Mouse (Mus musculus) kidney, adult 2 months (tissue): Measurements from ENCODE around the gene Prokr1. TPM values are rescaled to one million over a fixed set of nuclear protein-coding genes. Genes with fewer than 3 reads are reported as not detected.
A peak's percentile ranks its signal among the peaks of the same experiment; 100 is the strongest.
"Not testable (repeated sequence)": the region's sequence is repeated elsewhere in the genome, so short reads cannot be mapped to it uniquely, and the experiment has no call there.

ENCODE experiments used
- DNase-seq: peaks from one replicate; pipeline ENCODE4 v3.0.0; 2021
- H3K27ac ChIP-seq: fragments of 200-500 bp; 2 replicates; pipeline ENCODE4 v1.5.1; 2012; ENCODE audit warnings: low read depth, low read length, control low read depth, inconsistent platforms; ENCODE audit not compliant: insufficient read depth
- H3K27me3 ChIP-seq: fragments of 200-500 bp; replicated peaks from 2 replicates; pipeline ENCODE4 v1.6.1; 2012; ENCODE audit warnings: mild to moderate bottlenecking, moderate library complexity, low read length, inconsistent platforms; ENCODE audit not compliant: control insufficient read depth, insufficient read depth
- H3K36me3 ChIP-seq: fragments of 200-500 bp; 2 replicates; pipeline ENCODE4 v1.6.1; 2012; ENCODE audit warnings: mild to moderate bottlenecking, moderate library complexity, low read length, inconsistent platforms; ENCODE audit not compliant: control insufficient read depth, insufficient read depth
- H3K4me1 ChIP-seq: fragments of 200-500 bp; 2 replicates; pipeline ENCODE4 v1.6.1; 2011; ENCODE audit warnings: low read length; ENCODE audit not compliant: control insufficient read depth, insufficient read depth
- H3K4me3 ChIP-seq: fragments of 200-500 bp; 2 replicates; pipeline ENCODE4 v1.5.1; 2011; ENCODE audit warnings: mild to moderate bottlenecking, low read depth, low read length, control low read depth; ENCODE audit not compliant: insufficient read depth
- CTCF ChIP-seq: fragments of 200-500 bp; conservative IDR thresholded peaks from 2 replicates; pipeline ENCODE4 v1.5.1; 2011; ENCODE audit warnings: low read depth, mild to moderate bottlenecking, control low read depth, low read length, moderate library complexity, mixed read lengths; ENCODE audit not compliant: insufficient read depth, insufficient read length
- POLR2A ChIP-seq: fragments of 200-500 bp; IDR thresholded peaks from one replicate; pipeline ENCODE4 v1.6.1; 2011; ENCODE audit warnings: low read depth, low read length, control low read depth
- WGBS: fragments of 180-500 bp; shearing (Covaris S2); methylation state at CpG from one replicate; pipeline ENCODE4 v1.1.7; 2018; 5-methylcytosine and 5-hydroxymethylcytosine counted together
- polyA plus RNA-seq: library from polyadenylated mRNA; depleted of rRNA; stranded (reverse); fragments of >200 nt; gene quantifications from 2 replicates; pipeline ENCODE4 v1.2.3, GENCODE M21; 2012

The Prokr1 gene
- polyA plus RNA-seq, 1 experiment, result 0.19 TPM

DNA sequence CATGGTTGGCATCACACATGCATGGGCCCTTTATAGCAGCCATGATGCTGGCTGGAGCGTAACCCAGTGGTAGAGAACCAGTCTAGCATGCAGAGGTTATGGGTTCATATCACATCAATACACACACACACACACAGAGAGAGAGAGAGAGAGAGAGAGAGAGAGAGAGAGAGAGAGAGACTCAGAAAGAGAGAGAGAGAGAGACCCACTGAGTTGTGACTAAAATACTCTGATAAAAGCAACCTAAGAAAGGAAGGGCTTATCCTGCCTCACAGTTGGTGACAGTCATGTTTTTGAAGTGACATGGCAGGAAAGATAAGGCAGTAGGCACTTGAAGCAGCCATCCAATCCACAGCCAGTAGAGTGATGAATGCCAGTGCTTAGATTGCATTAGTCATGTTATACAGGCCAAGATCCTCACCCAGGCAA lies 7.3 kb downstream of the Prokr1 start:
- no peaks in the 10 kb centered on the region for H3K4me1 ChIP-seq
- DNase-seq, result no peak
- TF ChIP-seq POLR2A (no peak), CTCF (no peak)
- no peaks in the 10 kb centered on the region for H3K36me3 ChIP-seq
- no peak overlapping the region for H3K27ac ChIP-seq
- no peaks in the 10 kb centered on the region for H3K27me3 ChIP-seq
- WGBS, result 92% methylated on average over 1 of the region's 1 CpGs
- no peak overlapping the region for H3K4me3 ChIP-seq

DNA sequence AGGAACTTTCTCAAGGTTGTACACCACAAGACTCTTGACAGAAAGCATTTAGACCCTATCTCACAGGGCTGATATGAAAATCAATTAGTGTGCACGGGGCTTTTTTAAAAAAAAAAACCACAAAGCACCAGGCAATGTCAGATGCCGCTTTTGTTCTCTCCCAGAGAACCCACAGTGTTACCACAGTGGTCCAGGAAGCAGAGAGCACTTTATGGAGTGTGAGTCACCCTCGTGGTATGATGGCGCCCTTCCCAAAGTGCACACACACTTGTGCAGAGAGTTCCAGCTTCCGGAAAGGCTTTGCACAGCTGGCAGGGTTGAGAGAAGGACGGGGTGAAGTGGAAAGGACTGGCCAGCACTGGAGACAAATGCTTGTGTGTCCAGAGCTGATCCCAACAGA lies 8.1 kb downstream of the Prokr1 start:
- H3K27me3 ChIP-seq, result no peaks in the 10 kb centered on the region
- no peaks in the 10 kb centered on the region for H3K4me1 ChIP-seq
- TF ChIP-seq POLR2A, result no peak
- no peak for TF ChIP-seq CTCF
- peak; percentile 9 for DNase-seq
- WGBS, result 53% methylated on average over 6 of the region's 6 CpGs
- no peaks in the 10 kb centered on the region for H3K36me3 ChIP-seq
- H3K4me3 ChIP-seq, result no peak overlapping the region
- H3K27ac ChIP-seq, result no peak overlapping the region

DNA sequence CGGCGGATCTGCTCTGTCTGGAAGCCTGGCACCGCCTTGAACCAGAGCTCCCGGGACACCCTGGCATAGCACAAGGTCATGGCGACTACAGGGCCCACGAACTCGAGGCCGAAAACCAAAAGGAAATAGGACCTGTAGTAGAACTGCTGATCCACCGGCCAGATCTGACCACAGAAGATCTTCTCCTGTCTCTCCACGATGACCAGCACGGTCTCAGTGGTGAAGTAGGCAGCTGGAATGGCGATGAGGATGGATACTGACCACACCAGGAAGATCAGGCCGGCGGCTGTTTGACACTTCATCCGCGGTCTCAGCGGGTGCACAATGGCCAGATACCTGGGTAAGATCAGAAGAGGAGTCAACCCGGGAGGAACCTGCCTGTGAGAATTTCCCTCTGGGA lies 9.0 kb downstream of the Prokr1 start:
- DNase-seq, result no peak
- no peak overlapping the region for H3K27ac ChIP-seq
- 94% methylated on average over 18 of the region's 18 CpGs for WGBS

DNA sequence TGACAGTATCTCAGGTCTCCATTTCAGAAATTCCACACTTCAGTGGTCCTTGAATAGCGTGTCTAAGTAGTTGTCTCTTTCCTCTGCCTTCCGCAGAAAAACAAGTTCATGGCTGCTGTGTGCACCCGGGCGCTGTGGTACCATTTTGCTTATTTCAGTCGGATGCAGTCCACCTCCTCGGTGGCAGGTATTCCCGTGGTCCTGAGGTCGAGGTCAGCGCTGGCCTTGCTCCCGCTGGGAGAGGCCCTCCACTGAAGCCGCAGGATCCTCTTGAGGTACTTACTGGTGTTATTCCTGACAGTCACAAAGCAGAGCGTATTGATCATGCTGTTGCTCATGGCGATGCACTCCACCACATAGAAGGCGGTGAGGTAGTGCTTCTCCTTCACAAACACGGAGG lies 9.5 kb downstream of the Prokr1 start:
- 75% methylated on average over 15 of the region's 15 CpGs for whole genome bisulfite sequencing
- TF ChIP-seq CTCF (no peak), POLR2A (no peak)
- no peak for DNase-seq
- H3K27ac ChIP-seq, result no peak overlapping the region
- no peak overlapping the region for H3K4me3 ChIP-seq
- H3K4me1 ChIP-seq, result no peaks in the 10 kb centered on the region
- no peaks in the 10 kb centered on the region for H3K36me3 ChIP-seq
- no peaks in the 10 kb centered on the region for H3K27me3 ChIP-seq

More for the DNA sequence above, 9.0 kb downstream of the Prokr1 start:
- no peaks in the 10 kb centered on the region for H3K36me3 ChIP-seq
- TF ChIP-seq POLR2A (no peak), CTCF (no peak)
- no peaks in the 10 kb centered on the region for H3K27me3 ChIP-seq
- H3K4me3 ChIP-seq, result no peak overlapping the region
- H3K4me1 ChIP-seq, result no peaks in the 10 kb centered on the region

DNA sequence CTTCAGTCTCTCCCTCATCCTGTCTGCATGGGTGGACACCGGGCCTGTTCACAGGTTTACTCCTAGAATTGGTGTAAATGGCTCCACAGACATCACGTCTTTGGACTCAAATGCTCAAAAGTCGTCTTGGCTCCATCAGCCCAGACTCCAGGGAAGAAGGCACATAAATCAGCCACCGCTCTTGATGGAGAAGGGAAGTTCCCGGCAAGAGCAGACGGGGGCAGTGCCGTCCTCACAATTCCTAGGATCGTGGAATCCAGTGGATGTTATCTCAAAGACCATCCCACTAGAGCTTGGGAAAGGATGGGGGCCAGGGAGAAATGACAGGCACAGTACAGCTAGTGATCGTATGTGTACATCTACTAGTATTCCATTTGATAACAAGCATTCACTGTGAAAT lies 12.3 kb downstream of the Prokr1 start:
- peak; percentile 49; the same call in 1 of the 2 replicates for TF ChIP-seq CTCF
- TF ChIP-seq POLR2A, result no peak
- Histone ChIP-seq H3K4me1 (no peaks in the 10 kb centered on the region), H3K36me3 (no peaks in the 10 kb centered on the region), H3K27me3 (no peaks in the 10 kb centered on the region), H3K4me3 (no peak overlapping the region), H3K27ac (no peak overlapping the region)
- WGBS, result 31% methylated on average over 9 of the region's 9 CpGs
- DNase-seq, result no peak

DNA sequence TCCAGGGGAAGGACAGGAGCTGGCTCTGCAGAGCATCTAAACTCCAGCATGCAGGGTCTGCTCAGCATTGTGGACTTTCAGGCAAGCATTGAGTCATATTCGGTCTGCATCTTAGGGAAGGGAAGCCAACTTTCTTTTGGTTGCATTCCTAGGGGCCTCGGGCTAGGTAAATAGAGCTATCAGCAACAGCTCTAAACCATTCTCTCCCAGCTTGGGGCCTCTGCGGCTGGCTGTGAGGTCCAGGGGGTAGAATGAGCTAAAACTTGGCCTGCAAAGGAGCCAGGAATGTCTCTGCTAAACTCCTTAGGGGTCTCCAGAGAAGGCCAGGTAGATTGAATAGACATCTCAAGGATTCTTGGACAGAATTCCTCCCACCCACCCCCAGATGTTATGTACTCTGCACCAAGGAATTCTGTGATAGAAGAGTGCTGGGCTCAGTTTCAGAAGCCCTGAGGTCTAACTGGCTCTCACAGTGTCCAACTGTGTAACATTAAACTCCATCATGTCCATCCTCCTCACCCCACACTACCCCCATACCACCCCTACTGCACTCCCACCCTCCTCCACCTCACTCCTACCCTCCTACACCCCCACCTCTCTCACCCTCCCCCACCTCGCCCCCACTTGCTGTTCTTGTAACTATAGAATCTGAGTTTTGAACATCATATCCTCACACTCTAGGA lies 13.8 kb downstream of the Prokr1 start:
- no peaks in the 10 kb centered on the region for H3K27me3 ChIP-seq
- H3K4me3 ChIP-seq, result no peak overlapping the region
- H3K36me3 ChIP-seq, result no peaks in the 10 kb centered on the region
- 41% methylated on average over 4 of the region's 4 CpGs for WGBS
- H3K27ac ChIP-seq, result no peak overlapping the region
- DNase-seq, result no peak
- TF ChIP-seq CTCF, result no peak
- no peak for TF ChIP-seq POLR2A
- H3K4me1 ChIP-seq, result no peaks in the 10 kb centered on the region

DNA sequence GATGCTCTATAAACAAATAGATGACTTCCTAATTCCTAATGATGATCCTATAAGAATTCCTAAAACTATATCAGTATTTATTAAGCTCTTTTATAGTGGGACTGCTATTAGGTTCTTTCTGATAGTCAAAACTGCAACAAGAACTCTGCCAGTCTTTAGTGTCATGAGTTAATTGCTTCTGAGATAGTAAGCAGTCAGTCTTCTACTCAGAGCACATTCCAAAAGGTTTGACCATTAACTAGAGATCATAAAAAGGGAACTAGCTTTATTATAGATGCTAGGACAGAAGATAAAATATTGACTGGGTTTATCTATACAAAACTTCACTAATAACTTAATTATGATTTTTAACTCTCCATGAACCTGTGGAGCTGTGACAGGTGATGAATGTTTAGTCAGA lies 18.7 kb downstream of the Prokr1 start:
- not testable (repeated sequence) for H3K4me3 ChIP-seq, H3K27ac ChIP-seq, DNase-seq, H3K4me1 ChIP-seq, H3K36me3 ChIP-seq, H3K27me3 ChIP-seq
